Mouse (Mus musculus): ENCODE data around the gene Chchd4.

Chchd4 gene

DNA sequence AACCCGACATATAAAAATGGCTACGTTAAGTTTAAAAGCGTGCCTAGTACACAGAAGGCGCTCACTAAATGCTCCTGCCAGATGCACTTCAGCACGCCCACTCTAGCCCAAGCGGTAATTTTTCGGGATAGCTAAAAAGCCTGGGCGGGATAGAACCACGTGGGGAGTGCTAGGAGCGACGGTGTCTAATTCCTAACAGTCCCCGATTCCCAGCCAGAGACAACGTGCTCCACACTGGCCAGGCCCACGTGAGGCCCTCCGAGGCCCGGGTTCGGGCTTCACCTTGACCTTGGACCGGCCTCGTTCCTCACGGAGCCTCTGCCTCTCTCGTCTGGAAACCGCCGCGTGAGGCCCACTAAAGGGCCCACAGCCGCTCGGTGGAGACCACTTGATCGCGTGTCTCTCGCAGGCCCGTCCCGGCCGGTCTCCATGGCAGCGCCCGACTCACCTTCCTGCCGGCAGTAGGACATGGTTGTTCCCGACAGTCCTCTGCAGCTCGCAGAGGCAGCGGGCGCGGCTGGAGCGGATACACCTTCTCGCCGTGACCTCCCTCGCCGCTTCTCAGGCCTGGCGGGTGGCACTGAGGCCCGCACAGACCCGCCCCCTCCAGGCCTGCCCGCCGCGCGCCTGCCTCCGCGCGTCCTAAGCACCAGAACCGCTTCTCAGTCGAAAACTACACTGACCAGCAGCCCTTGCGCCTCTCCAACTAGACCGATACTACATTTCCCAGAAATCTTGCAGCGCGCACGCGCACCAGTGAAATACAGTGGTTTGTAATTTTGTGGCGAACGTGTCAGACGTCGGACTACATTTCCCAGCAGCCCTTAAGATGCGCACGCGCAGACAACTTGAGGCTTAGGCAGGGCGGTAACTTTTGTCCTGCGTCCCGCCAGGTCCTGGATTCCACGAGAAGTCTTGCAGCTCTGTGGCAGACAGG lies at the start of gene Chchd4, which contains the start of gene Tmem43:
Gene Chchd4, minus strand, starts transcription at position 679 of the 937 bp plus-strand sequence.
Gene Tmem43, plus strand, starts transcription at position 836 of the 937 bp plus-strand sequence.
- peak; percentile 95 for DNase-seq (ENCODE audit: low spot score)

DNA sequence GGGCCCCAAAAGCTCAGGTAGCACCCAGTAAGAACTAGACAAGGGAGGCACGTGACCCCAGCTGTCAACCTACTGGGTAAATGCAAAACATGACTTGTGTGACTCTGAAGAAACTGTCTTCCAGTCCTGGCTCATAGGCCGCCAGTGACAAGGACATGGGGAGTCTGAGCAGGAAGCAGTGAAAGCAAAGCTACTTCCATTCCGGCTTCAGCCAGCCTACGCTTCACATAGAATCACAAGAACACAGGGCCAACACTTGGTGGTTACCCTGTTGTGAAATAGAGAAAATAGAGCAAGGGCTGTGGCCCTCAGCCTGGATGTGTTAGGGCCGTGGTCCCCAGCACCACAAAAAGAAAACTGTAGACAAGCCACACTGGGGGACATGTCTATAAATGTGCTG lies 49.5 kb upstream of the Chchd4 start:
- DNase-seq (ENCODE audit: low spot score): no peak

DNA sequence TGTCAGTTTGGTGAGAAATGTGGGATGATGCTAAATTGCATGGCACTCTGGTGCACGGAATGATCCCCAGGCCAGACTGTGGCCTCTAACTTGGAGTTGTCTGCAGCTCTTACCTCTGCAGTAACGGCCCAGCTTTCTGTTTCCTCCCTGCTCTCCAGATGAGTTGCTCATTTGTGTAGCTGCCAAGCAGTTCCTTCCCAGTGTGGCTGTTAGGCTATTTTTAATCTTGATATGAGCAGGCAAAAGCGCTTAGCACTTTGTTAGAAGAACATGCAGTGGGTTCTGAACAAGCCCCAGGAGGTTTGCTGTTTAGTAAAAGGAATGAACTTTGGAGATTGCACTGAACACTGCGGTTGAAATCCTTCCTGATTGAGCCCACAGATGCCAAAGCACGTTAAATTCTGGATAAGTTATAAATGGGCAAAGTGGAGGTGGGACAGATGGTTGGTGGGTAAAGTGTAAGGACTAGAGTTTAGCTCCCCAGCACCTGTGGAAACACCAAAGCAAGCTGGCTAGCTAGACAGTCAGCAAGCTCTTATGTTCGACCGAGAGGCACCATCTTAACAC lies 45.2 kb upstream of the Chchd4 start:
- no peak for DNase-seq (ENCODE audit: low spot score)

DNA sequence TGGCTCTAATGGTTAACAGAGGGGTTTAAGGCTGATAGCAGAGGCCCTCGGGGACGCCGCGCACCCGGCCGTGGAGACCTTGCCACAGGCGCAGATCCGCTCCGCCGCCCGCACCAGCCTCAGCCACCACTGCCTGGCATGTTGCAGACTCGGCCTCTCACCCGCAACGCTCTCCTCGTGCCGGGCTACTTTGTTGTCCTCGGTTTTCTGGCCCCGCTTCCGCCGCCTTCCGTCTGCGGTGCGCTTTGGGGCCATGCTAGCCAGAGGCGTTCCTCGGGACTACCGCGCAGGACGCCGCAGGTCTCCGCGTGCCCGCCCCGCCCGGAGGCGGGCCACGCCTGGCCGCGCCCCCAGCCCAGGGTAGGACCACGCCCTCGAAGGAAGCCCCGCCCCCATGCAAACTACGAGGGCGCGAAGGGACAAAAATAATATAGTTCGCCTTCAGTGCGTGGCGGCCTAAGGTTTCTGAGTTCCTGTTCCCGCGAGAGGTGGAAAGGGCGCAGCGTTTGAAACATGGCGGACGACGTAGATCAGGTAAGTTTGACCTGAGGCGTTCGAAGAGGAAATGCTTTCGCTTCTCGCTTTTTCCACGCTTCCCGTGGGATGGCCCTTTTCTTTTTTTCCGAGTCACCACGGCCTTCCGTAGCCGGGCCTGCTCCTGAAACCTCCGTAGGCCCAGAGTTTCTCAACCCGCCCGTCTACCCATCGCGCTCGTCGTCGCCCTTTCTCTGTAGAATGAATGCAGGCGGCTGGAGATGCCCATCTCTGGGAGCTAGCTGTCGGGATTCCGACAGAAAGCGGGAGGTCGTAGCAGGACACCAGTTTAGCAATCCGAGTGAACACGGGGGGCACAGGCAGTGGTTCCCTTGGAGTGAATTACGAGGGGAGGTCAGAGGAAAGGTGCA lies 42.5 kb upstream of the Chchd4 start, which contains the start of the genes Xpc and Lsm3:
Gene Xpc, minus strand, starts transcription at position 344 of the 905 bp plus-strand sequence.
Gene Lsm3, plus strand, starts transcription at position 384 of the 905 bp plus-strand sequence.
- peak; percentile 89 for DNase-seq (ENCODE audit: low spot score)

DNA sequence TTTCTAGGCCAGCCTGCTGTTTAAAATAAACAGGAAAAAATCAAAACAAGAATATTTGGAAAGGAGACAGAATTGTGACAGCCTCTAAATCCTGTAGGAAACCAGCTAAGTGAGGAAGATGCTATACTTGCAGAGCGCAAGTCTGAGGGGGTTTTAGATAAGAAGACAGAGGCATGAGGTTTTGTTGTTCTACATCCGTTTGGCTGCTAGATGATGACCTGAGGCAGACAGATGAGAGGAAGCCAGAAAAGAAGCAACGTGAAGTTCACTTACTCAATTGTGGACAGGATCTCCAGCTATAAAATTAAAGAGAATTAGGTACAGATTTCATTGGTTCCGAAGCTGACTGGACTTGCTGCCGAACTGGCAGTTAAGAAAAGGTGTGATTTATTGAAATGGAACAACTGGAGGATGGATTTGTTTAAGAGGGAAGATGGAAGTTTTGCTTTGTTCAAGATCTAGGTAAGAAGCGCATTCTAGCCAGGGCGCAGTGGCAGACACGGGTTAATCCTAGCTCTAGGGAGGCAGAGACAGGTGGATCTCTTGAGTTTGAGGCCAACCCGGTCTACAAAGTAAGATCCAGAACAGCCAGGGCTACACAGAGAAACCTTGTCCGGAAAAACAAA lies 41.5 kb upstream of the Chchd4 start:
- no peak for DNase-seq (ENCODE audit: low spot score)

DNA sequence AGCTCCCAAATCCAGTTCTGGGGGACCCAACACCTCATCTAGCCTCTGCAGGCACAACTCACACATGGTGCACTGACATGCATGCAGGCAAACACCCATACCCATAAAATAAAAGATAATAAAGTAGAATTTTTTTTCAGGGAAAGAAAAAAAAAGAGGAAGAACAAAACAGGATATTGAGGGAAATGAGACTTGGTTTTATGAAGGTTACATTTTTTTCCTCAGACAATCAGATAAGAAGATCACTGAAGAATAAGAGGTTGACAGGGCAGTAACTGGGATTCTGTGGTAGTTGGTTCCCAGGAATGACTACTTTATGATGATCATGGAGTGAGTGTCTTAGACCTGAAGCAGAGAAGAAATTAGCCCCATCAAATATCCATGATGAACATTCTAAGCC lies 40.8 kb upstream of the Chchd4 start:
- DNase-seq (ENCODE audit: low spot score): no peak

DNA sequence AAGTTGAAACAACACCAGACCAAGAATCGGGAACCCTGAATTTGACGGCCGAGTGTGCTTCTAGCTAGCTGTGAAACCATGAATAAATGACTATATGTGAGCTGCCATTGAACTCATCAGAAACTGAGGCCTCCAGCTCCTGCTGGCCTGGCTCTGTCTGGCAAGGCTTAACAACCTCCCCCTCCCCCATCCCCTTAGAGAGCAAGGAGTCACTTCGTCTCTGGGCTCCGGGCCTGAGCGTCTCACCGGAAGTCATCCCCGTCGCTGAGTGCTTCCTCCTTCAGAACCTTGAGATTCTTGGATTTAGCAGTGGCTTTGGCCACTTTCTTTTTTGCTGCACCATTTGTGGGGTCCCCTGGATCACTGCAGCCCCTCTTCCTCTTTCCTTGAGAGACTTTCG lies 36.9 kb upstream of the Chchd4 start:
- DNase-seq (ENCODE audit: low spot score): no peak

DNA sequence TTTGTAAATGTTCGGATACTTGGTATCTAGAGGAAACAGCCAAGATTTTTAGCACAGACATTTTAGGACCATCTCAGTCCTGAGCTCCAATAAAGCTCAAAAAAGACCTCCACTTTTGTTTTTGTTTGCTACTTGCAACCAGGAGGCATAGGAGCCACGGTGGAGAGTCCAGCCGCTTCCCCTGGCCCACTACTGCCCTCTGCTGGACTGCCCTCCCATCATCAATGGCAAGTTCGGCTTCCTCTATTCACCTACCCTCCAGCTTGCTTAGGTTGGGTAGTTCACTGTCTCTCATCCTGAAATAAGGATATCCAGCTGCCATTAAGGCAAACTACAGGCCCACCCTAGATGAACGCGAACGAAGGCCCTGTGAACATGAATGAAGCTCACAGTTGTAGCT lies 36.0 kb upstream of the Chchd4 start:
- peak; percentile 46 for DNase-seq (ENCODE audit: low spot score)

DNA sequence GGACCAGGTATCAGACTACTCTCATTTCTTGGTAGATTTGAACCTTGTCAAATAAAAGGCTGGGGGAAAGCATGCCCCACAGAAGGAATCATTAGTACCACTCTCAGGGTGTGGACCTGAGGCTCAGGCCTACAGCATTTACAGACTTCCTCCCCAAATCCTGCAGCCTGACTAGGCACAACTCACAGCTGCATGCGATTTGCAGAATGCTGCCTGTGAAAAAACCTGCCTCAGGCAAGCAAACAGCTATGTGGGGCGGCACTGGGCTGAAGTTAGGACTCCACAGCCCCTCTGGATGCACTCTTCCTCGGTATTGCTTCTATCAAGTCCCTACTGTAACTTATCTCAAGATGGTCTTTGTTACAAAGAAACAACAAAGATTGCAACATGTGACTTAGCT lies 34.7 kb upstream of the Chchd4 start:
- DNase-seq (ENCODE audit: low spot score): no peak

DNA sequence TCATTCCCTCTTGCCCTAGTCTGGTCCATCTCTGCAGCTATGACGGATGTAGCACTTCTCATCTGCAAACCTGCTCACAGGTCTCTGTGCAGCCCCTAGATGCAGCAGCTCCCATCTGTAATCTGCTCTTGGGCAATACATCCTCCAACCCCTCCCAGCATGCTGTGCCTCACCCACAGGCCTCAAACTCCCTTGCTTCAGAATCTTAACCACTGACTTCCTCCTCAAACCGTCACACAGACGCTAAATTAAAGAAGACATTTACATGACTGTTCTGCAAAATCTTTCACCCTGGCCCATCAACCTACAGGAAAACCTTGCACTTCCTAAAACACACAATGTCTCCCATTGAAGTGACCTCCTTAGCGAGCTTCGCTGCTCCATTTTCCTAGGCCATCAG lies 32.7 kb upstream of the Chchd4 start:
- DNase-seq (ENCODE audit: low spot score): no peak

DNA sequence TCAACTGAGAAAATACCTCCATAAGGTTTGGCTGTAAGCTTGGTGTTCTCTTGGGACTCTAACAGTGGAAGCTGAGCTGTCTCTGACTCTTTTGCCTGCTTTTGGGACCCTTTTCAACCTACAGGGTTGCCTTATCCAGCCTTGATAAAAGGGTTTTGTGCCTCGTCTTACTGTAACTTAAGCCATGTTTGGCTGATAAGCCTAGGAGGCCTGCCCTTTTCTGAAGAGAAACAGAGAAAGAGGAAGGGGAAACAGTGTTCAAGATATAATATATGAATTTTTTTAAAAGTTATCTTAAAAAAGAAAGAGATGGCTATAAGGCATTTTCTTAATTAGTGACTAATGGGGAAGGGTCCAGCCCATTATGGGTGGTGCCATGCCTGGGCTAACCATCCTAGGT lies 30.0 kb upstream of the Chchd4 start:
- no peak for DNase-seq (ENCODE audit: low spot score)

DNA sequence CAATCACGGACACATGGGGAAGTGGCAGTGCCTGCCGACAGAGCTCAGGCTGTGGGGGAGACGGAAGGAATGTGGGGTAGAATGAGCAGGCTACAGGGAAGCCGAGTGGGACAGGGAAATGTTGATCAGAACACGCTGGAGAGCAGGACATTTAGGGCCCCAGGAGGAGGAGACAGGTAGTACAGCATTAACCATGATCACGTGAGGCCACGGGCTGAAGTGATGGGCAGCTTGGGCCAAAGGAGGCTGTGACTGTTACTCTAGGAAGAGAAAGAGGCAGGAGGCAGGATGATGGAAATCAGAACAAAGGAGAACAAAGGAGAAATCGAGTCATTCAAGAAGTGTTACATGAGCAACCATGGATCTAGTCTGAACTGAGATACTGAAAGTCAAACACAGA lies 21.2 kb upstream of the Chchd4 start:
- no peak for DNase-seq (ENCODE audit: low spot score)

DNA sequence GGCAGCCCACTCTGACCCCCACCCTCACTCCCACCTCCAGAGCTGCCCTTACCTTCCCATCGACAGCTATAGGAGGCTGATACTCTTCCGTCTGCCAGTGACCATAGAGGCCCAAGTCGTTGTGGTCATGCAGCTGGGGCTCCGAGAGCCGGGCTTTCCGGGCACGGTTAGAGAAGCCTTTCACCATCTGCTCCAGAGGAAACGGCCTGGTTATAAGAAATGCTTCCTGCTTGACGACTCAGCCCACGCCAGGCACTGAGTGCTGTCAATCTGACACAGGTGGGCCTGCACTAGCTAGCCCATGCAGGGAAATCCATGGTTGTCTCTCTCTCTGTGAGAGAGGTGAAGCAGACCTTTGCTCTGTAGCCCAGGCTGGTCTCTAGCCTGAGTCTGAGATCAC lies 19.7 kb upstream of the Chchd4 start:
- DNase-seq (ENCODE audit: low spot score): no peak

DNA sequence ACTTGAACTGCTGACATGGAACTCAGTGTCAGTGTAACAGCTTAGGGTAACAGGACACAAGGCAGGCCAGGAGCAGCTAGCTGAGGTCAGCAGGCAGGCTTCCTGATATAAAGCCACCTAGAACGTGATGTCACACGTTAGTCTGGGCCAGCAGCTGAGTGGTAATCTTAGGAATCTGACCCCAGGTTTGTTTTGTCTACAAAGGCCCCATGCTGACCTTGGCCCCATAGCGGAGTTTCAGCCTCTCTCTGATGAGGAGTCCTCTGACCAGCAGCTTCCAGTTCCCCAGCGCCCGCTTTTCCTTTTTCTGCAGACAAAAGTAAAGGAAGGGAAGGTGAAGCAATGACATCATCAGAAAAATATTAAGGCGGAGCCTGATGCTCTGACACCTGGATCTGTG lies 17.7 kb upstream of the Chchd4 start:
- no peak for DNase-seq (ENCODE audit: low spot score)

DNA sequence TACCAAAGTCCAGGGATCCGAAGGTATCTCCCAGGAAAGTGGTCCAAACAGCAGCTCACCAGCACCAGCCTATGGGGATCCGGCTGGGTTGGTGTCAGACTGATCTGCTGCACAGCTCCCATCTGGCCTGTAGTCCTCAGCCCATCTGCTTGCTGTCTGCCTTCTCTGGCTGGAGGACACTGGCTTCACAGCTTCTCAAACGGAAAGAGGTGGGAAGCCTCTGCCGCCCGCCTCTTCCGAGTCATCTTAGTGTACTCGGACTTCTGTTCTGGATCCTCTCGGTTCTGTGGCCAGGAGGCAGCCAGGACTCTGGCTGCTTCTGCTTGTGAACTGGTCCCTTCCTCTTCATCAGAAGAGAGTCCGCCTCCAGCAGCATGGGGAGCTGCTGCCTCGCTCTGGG lies 16.5 kb upstream of the Chchd4 start:
- no peak for DNase-seq (ENCODE audit: low spot score)

DNA sequence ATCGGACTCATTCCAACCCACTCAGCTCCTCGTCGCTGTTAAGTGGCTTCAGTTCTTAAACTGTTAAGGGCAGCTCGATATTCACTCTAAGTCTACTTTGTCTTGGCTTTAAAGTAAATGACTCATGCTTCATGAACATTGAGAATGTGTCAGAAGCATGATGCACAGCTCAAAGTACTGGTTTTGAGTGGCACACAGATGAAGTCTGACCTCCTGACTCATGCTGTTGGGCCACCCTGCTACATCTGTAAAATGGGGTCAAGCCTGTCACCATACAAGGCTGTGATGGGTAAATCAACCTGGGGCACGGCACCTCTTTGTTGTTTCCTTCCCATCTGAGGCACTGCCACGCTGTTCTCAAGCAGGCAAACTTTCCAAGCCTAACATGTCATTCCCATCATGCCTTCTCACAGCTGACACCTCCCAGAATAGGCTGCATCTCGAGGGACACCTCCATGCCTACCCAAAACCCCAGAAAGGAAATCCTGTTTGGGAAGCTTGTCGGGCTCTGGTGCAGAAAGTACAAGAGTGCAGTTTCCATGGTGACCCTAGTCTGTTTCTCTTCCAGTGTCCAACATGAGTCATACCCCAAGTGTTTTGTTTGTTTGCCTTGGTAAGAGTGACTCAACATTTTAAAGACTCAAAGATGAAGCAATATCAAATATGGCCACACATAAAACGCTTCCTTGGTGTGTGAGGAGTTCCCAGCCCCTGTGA lies 15.3 kb upstream of the Chchd4 start:
- no peak for DNase-seq (ENCODE audit: low spot score)

DNA sequence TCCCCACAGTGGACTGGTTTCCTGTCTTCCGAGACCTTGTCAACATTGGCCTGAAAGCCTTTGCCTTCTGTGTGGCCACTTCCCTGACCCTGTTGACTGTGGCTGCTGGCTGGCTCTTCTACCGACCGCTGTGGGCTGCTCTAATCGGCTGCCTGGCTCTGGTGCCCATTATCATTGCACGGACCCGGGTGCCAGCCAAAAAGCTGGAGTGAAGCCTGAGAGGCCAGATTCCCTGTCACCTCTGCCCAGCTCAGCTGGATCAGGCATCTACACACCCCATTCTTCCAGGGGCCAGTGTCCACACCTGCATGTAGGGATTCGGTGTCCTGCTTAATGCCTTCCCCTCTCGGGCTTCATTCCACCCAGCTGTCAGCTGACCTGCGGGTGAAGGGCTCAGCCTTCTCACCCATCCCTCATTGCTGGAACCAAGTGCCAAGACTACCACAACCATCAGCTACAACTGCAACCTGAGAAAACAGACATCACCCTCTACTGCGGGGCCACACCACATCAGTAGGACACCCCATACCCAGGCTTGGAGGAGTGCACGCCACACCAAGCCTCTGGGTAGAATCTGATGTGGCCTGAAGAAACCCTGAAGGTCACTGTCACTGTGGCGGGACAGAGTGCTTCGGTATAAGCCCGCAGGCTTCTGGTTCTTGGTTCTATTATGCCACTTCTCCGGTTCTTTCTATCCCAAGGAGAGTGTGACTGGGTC lies 13.5 kb upstream of the Chchd4 start:
- no peak for DNase-seq (ENCODE audit: low spot score)

DNA sequence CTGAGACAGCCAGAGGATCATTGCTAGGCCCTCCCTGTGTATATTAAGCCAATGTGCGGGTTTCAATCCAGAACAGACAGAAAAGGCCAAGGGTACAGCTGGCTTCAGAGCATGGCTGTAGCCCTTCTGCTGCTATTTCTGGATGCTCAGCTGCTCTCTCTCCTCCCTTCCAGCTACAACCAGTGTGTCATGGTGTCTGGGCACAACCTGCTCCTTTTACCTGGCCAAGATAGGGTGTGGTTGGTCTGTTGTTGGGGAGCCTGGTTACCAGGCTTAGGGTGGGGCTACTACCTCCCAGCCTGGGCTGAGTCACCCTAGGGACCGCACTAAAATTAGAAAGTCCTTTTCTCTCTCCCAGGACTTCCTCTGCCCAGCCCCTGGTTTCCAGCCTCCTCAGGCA lies 10.0 kb upstream of the Chchd4 start:
- no peak for DNase-seq (ENCODE audit: low spot score)

DNA sequence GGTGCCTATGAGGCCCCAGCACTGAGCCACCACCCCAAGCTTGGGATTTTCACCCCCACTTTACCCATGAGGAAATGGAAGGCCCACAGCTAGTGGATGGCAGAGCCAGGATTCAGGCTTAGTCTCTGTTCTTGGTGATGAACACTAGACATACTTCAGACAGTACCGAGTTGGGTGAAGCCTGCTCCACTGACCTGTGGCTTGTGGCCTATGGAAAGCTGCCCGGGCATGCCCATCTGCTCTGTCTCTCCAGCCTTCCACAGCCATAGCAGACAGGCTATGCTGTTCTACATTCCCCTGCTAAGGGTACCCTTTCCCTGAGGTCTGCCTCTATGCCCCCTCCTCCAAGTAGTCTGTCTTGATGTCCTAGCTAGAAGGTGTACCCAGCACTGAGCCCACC lies 3.2 kb upstream of the Chchd4 start:
- no peak for DNase-seq (ENCODE audit: low spot score)

DNA sequence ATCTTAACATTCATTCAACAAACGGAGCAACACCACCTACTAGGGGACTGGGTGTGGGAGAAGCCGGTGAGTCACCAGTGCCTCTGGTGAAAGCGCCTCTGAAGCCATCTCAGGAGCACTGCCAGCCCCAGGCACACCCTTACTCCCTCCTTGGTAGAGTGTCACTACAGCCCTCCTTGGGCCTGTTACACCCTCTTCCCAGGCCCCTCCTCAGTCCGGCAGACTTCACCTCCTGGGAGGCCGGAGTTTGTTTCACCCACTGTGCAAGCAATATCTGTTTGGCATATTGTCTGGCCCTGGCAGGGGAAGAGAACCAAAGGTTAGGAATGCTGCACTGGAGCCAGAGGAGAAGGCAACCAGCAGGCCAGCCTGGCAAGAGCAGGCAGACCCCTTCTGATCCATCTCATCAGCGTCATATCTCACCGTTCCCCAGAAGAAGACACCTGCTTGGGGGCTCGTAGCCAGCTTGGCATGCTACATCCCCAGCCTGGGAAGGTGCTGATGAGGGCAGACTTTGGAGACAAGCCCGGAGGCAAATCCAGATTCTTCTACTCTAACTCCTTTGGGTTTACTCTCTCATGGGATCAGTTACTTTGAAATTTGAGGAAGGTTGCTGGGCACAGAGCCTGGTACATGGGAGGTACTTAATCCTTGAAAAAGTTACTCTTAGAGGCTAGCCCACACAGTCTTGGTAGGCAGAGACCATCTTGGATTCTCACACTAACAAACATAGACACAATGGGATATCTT lies 1.3 kb upstream of the Chchd4 start:
- no peak for DNase-seq (ENCODE audit: low spot score)
